Mouse (Mus musculus) CD4-positive helper T cell, adult 2 months (primary cell): ENCODE results near the gene Arid1b.

Experiments used
- DNase-seq: peaks from one replicate; pipeline ENCODE4 v3.0.0-alpha.2; 2012; ENCODE audit warnings: low read depth, missing footprints, low spot score

The Arid1b gene

DNA sequence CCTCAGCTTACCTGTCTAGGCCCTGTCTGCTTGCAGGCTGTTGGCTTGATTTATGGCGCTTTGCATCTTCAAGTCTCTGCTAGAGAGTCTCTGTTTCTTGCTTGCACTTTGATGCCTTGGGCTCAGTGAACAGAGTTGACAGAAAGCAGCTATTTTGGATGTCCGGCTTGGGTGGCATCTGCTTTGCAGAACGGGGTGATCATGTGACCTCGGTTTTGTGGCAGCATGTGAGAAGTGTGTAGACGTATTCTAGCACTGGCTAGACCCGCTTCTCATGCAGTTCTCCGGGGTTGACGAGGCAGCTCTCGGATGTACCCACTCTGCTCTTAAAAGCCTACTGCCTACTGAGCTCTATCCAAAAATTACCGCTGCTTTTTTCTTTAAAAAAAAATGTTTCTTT is 22.9 kb downstream of the Arid1b start:
- peak; percentile 21 for DNase-seq

DNA sequence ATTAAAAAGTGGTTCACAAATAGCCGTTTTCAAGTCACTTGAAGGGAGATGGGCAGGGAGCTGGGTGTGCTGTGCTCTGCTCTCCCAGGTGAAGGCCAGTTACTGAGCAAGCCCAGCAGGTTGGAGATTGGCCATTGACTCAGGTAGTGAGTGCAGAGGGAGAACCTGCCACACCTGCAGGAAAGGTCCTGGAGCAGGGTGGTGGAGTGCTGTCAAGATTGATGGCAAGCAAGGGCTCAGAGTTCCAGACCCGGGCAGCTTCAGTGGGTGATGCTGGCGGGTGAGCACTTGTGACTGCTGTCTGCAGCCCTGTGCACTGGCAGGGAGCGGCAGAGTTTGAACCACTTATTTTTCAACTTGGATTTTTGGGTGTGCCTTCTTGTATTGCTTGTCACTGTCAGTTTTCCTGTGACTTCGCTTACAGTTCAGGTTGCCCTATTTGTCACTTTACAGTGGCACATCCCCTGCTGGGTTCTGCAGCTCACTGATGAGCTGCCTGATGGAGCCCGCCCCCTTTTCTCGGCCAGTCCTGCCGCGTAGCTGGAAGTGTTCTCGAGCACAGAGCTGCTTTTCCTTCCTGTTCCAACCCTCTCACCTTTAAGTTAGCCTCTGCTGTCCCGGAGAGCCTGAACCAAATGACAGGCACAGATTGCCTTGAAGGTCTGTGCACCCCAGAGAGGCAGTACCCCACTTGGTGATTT is 27.3 kb downstream of the Arid1b start:
- no peak for DNase-seq

GRCm38 (mm10) chr17:5022019-5022544 is 27.9 kb downstream of the Arid1b start:
- no peak for DNase-seq

DNA sequence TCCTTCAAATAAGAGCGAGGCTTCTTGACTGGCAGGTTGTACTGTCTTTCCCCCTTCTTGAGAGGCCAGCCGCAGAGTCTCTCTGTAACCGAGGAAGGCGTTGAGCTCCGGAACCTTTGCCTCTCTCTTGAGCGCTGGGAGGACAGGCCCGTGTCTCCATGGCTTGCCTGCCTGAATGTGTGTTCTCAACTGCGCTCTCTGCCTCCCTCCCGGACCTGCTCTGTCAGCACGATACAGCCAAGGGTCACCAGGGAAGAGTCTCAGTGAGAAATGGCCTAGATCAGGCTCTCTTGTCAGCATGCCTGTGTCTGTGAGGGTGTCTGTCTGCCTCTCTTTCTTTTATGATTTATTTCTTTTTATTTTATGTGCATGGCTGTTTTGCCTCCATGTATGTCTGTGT is 29.6 kb downstream of the Arid1b start:
- no peak for DNase-seq

- no peak for DNase-seq
Measured at GRCm38 (mm10) chr17:5025400-5025799, 31.3 kb downstream of the Arid1b start.

DNA sequence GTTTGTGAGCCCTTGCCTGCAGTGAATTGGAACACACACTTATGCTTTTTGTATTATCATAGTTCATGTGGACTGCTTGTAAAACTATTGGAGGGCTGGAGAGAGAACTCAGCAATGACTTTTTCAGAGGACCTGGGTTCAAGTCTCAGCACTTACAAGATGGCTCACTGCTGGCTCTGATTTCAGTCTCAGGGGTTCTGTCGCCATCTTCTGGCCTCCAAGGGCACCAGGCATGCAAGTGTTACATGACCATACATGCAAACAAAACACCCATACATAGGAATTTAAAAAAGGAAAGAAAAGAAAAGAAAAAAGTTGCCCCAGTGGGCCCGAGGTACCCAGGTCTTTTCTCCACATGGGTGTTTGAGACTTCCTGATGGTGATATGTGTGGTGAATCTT is 32.4 kb downstream of the Arid1b start:
- DNase-seq = no peak

- no peak for DNase-seq
Measured at GRCm38 (mm10) chr17:5029148-5029547, 35.0 kb downstream of the Arid1b start.

DNA sequence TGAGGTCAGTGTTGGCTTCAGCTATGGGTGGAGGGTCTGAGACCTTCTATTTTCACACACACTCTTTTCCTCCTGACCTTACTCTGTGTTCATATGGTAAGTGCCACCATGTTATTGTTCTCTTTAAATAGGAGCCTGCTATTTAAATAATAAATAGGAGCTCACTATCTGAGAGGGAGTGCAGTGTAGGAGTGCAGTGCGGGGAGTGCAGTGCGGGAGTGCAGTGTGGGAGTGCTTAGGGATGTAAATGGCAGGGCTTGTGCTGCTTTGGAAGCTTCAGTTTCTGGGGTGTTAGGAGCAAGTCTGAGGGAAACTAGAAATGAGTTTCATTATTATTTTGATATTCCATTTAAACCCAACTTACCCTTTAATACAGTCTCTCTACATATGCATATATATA is 36.2 kb downstream of the Arid1b start:
- DNase-seq = no peak

- no peak for DNase-seq
Measured at GRCm38 (mm10) chr17:5033346-5033745, 39.2 kb downstream of the Arid1b start.

- DNase-seq = no peak
Measured at GRCm38 (mm10) chr17:5034201-5034600, 40.1 kb downstream of the Arid1b start.

DNA sequence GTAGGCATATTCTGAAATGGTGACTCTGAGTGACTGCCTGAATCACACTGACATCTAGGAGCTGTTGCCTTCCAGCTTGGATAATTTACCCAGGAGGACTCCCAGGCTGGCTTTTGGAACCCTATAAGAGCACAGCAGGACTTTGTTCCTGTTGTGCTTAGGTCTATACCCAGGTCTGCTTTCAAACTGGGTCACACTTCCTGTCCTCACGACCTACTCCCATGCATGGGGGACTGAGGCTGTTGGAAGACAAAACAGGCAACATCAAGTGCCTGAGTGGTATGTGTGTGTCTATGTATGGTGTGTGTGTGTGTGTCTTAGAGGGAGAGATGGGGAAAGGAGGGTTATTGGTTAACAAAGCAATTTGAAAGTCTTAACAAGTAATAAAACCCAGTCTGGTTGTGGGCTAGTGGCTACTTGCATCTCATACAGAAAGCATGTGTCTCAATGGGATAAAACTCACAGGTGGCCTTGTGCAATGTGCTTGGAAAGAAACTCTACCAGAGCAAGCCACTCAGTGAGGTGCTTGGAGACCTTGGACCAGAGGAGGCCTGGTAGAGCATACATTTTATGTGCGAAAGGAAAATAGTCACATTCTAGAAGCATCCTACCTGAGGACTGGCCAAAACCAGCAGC is 42.2 kb downstream of the Arid1b start:
- no peak for DNase-seq

- DNase-seq = no peak
Measured at GRCm38 (mm10) chr17:5037199-5037598, 43.1 kb downstream of the Arid1b start.

DNA sequence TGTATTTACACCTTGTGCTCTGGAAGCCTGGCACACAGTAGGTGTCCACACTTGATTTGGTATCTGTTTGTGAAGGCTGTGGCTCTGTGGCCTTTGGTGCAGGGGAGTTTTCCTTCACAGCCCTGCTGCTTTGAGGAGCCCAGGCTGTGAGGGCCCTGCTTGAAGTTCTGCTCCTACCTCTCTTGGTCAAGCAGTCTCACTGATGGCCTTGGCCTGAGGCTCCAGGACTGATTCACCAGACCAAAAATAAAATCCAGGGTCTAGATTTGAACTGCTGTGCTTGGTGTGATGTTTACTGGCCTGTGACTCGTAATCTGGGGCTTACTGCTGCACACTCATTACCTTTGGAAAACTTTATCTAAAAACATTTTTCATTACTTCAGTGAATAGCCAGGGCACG is 45.7 kb downstream of the Arid1b start:
- no peak for DNase-seq

DNA sequence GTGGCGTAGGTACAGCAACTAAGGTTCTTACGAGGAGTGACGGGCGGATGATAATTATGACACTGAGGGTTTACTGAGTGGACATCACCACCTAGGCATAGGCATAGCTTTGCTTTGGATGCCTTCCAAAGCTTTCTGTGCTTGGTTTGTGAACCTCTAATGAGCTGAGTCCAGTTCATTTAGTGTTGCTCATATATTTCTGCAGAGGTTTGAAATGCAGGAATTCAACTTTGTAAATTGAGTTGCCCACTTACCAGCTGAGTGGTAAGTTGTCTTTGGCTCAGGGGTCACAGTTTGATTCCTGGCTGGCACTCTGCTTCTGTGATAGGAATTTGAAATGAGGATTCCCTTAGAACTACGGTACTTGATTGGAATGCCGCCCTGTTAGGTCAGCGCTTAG is 49.7 kb downstream of the Arid1b start:
- DNase-seq = no peak

GRCm38 (mm10) chr17:5045613-5046012 is 51.5 kb downstream of the Arid1b start:
- no peak for DNase-seq

GRCm38 (mm10) chr17:5047373-5047772 is 53.2 kb downstream of the Arid1b start:
- DNase-seq = no peak

GRCm38 (mm10) chr17:5050266-5050665 is 56.1 kb downstream of the Arid1b start:
- DNase-seq = no peak

DNA sequence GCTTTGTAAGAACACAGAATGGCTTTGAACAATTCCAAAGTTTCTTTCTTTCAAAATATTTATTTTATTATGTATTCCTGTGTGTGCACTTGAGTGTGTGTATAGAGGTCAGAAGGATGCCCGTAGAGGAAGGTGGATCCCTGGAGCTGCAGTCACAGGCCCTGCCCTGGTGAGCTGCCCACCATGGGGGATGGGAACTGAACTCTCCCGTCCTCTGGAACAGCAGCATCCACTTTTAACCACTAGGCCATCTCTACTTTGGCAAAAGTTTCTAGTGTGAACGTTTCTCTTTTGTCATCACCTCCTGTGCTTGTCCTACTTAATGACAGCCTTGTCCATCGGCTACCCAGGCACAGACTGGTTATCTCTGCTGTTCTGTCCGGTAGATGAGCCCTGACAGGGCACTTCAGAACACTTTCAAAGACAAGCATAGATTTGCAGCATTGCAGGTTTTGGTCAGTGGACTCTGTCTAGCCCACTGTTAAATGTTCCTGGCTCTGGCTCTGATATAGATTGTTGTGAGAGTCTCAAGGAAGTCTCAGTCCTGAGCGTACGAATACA is 56.9 kb downstream of the Arid1b start:
- DNase-seq = no peak

DNA sequence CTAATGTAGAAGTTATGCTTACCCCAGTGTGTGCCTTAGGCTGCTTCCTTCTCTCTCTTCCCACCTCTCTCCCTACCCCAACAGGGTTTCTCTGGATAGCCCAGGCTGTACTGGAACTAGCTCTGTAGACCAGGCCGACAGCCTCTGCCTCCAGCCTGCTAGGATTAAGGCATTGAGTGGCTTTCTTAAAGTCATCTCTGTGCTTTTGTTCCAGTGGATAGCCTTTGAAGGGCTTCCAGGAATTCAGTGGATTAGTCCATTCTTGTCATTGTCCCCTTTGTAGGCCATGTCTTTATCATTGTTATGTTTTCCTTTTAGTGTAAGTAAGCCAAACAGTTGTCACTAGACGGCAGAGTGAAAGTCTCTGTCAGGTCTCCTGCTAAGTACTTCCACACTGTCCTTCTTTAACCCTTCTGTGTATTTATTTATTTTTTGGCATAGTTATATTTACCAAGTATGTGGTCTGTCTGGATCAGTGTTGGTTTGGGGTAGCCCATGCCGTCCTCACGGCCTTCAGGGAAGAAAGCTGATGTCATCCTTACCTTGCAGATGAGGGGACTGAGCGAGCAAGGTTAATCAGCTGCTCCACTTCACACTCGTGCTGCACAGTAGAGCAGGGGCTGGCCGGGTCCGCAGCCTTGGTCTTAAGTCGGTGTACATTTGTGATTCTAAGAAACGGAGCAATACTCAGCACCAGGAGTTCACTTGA is 58.1 kb downstream of the Arid1b start:
- DNase-seq = no peak

- DNase-seq = no peak
Measured at GRCm38 (mm10) chr17:5052800-5053179, 58.7 kb downstream of the Arid1b start.

DNA sequence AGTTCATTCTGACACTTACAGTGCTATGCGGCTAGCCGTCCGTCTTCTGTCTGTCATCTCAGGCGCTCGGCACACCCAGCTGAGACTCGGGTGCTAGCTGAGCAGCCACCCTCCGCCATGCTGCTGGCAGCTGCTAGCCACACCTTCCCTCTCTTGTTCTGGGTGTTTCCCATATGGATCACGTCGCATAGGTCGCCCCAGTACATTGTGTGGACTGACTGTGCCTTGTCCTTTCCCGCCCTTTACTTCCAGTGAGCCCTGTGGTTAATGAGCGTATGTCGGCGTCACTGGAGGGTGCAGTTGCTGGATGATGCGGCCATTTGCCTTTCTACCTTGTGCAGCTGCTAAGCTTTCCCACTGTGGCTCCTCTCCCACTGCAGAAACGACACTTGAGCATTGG is 59.1 kb downstream of the Arid1b start:
- no peak for DNase-seq

- DNase-seq = no peak
Measured at GRCm38 (mm10) chr17:5055412-5055811, 61.3 kb downstream of the Arid1b start.
